Mouse (Mus musculus) embryo, embryonic 10.5 days (tissue): ENCODE data around the gene Hist1h3f.
"Not testable (repeated sequence)": the region's sequence is repeated elsewhere in the genome, so short reads cannot be mapped to it uniquely, and the experiment has no call there.

Experiments
- DNase-seq: peaks from one replicate; pipeline ENCODE4 v3.0.0-alpha.2; 2015; ENCODE audit warnings: low spot score

The Hist1h3f gene

DNA sequence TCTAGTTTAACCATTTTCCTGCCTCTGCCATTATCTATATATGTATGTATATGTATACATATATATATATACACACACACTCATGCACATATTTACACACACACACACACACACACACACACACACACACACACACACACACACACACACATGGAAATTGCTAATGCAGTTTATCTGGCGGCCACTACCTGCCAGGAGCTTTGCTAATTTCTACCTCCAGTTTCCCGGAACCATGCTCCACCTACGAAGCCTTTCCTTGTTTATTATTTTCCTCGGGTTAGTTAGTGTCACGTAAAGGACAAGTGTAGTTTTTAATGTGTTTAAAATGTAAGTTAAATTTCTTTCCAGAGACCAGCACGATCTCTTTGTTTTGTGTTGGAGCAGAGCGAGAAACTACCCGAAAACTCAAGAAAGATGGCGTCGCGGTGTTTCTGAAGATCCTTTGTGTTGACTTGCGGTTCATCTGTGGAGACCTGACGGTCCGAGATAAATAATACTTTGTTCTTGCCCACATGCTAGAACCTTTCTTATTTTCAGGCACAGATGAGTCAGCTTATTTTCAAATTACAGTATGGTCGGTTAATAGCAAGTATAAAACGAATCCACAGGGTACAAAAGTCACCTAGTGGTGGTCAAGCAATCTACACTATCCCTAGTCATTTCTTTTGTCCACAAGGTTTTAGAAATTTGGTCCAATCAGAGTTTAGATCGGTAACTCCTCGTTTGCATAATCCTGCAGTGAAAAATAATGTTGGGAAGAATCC lies 19.0 kb downstream of the Hist1h3f start:
- peak; percentile 85 for DNase-seq

DNA sequence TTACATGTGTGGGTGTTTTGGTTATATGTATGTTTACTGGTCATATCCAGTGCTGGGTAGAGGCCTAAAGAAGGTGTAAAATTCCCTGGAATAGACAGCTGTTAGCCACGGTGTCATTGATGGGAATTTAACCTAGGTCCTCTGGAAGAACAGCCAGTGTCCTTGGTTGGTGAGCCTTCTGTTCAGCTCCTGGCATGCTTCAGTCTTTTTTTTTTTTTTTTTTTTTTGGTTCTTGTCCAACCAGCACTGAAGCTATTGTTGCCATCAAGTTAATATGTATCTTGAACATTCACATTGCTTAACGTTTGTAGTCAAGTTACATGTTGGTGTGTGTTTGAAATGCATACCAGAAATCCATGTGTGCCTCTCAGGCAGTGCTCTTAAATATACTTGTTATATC lies 20.6 kb downstream of the Hist1h3f start:
- no peak for DNase-seq

DNA sequence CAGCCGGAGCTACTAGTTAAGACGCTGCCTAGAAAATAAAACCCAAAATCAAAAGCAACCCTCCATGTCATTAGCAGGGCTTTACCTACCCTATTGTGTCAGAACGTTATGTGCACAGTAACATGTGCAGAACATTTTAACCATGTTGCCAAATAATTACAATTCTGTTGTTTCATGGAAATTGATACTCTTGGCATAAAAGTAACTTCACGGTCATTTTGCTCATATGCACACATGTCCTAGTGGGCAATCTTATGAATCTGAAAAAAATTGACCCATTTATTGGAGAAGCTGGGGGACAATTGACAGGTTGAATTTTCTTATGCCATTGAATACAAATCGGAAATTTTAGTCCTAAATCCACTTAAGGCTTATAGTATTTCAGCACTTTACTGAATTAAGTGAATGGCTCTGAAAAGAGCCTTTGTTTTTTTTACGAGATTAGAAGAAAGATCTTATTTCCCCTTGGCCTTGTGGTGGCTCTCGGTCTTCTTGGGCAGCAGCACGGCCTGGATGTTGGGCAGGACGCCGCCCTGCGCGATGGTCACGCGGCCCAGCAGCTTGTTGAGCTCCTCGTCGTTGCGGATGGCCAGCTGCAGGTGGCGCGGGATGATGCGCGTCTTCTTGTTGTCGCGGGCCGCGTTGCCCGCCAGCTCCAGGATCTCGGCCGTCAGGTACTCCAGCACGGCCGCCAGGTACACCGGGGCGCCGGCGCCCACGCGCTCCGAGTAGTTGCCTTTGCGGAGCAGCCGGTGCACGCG lies 26.6 kb downstream of the Hist1h3f start:
- peak; percentile 78 for DNase-seq

DNA sequence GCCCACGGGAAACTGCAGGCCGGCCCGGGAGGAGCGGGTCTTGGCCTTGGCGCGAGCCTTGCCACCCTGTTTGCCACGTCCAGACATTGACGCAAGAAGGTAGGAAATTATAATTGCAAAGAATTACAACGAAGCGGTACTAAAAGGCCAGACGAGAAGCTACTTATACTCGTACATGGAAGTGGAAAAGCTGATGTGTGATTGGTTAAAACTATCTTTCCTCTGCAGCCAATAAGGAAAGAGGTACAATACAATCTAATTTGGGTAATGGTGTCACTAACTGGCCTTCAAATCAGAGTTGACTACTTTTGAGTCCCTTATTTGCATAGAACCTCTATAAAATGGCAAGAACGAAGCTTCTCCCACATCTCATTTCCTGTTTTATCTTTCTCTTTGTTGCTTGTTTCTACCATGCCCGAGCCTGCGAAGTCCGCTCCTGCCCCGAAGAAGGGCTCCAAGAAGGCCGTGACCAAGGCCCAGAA lies 27.2 kb downstream of the Hist1h3f start, which contains the start of the genes Hist1h2ae and Hist1h2bg:
Gene Hist1h2ae (minus strand): TSS at position 199 of the 482 bp plus-strand sequence.
Gene Hist1h2bg (plus strand): TSS at position 375 of the 482 bp plus-strand sequence.
- DNase-seq, result peak; percentile 96

DNA sequence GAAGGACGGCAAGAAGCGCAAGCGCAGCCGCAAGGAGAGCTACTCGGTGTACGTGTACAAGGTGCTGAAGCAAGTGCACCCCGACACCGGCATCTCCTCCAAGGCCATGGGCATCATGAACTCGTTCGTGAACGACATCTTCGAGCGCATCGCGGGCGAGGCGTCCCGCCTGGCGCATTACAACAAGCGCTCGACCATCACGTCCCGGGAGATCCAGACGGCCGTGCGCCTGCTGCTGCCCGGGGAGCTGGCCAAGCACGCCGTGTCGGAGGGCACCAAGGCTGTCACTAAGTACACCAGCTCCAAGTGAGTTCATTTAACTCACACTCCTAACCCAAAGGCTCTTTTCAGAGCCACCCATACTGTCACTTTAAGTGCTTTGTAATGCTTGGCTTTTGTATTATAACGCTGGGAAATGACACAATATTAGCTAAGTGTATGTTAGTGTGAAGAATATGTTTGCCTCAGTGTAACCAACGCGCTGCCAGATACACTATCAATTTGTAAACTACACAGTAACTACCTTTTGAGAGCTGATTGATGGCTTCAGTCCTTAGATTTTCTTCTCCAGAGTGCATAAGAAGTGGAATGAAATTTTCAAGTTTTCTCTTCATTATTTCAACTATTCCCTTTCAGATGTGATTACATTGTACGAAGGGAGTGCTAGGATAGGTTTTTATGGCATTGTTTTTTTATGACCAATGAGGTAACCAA lies 27.8 kb downstream of the Hist1h3f start:
- DNase-seq, result peak; percentile 82

DNA sequence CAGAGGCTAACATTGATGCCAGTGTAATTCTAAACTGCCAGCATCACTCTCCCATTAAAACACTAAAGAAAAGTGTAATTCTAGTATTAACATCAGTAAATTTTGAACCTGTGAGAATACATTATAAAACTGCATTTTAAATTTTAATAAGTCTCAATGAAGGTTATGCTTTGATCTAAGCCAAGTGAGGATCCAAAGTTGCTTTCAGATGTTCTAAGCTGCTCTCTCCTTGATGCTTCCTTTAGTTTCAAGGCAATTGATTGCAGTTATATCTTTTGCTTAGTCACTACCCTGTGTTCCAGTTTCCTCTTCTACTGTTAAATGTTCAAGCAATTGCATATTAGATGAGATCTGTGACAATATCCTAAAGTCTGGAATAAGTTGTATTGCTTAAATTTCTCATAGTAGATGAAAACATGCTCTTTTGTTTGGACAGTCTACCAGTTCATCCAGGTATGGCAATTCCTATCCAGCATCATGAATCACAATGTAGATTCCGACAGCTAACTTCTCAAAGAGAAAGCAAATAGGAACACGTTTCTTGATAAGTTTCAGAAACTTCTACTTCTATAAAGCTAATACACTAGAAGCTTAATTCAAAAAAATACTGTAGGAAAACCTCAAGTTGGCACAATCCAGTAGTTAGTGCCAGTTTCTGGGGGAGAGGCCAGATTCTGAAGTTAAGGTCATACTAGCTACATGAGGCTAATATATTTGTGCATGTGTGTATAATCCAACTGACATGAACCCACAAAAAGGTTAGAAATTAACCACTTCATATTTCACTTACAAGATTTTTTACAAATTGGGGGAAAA lies 28.6 kb downstream of the Hist1h3f start:
- DNase-seq, result peak; percentile 72

DNA sequence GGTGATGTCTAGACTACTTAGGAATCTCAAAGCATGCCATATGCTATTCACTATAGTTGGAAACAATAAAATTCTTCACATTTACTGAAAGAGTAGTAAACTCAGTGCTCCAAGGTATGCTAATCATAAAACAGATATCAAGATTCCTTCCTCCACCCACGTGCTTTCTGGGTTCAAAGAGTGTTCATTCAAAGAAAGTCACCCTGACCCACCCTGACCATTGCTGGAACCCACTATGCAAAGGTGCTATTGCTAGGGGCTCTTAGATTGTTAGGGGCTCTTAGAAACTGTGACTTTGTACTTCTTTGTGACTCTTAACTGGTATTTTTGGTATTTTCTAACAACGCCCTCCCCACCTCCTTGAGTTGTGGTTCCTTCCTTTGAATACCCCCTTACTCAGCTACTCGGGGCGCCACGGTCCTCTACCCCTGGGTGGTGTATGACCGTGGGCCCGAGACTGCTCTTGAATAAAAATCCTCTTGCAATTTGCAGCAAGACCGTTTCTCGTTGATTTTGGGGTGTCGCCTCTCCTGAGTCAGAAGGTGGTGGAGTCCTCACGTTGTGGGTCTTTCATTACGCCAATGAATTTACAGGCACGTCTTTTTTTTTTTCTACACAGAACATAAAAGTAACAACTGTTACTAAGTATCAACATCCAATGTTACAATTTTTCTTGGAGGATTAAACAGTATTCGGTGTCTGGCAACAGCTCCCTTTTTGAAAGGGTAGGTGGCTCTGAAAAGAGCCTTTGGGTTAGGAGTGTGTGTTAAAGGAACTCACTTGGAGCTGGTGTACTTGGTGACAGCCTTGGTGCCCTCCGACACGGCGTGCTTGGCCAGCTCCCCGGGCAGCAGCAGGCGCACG lies 29.4 kb downstream of the Hist1h3f start:
- peak; percentile 50 for DNase-seq

DNA sequence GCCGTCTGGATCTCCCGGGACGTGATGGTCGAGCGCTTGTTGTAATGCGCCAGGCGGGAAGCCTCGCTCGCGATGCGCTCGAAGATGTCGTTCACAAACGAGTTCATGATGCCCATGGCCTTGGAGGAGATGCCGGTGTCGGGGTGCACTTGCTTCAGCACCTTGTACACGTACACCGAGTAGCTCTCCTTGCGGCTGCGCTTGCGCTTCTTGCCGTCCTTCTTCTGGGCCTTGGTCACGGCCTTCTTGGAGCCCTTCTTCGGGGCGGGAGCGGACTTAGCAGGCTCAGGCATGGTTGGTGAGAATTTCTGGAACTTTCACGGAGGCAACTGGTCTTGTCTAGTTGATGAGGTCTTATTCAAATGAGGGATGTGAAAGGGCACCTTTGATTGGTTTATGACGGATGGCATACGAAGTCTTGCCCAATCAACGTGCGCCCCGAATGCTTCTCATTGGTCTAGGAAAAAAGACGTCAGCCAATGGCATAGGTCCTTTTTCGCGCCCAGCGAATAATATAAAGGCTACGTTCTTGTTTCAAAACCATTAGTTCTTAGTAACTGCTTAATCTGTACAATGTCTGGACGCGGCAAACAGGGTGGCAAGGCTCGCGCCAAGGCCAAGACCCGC lies 30.2 kb downstream of the Hist1h3f start, which contains the start of the genes Hist1h2bf and Hist1h2ad:
Gene Hist1h2bf (minus strand): TSS at position 299 of the 627 bp plus-strand sequence.
Gene Hist1h2ad (plus strand): TSS at position 484 of the 627 bp plus-strand sequence.
- DNase-seq, result peak; percentile 99

DNA sequence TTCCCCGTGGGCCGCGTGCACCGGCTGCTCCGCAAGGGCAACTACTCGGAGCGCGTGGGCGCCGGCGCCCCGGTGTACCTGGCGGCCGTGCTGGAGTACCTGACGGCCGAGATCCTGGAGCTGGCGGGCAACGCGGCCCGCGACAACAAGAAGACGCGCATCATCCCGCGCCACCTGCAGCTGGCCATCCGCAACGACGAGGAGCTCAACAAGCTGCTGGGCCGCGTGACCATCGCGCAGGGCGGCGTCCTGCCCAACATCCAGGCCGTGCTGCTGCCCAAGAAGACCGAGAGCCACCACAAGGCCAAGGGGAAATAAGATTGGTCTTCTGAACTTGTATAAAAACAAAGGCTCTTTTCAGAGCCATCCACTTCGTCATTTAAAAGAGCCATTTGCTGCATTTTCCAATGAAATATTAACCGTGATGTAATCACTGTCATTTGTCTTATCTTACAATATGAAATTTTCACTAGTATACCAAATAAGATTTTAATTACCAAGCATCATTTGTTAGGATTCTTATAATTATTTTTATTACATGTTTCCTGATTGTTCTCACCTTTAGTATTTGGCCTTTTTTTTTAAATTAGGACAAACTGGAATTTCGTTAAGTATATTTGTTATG lies 30.8 kb downstream of the Hist1h3f start:
- peak; percentile 67 for DNase-seq

DNA sequence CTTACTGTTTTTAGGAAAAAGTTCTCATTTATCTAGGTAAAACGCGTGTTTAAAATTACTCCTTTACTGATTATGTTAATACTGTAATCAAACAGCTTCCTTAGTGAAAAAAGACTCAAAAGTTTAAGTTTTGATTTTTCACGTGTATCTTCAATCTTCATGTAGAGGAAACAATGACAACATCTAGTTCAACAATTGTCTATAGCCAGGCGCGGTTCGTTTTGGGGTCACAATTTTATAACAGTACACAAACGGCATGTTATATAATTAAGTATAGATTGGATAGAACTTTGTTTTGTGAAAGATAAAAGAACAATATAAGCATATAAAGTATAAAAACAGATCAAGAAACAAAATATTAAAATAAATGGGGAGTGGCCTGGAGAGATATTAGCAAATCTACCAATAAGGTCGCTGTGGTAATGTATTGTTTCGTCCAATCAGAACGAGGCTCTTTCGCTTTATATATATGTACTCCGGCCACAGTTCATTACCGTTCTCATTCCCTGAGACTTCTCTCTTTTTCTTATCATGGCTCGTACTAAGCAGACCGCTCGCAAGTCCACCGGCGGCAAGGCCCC lies 31.5 kb downstream of the Hist1h3f start, which contains the start of gene Hist1h3d:
Gene Hist1h3d (plus strand): TSS at position 493 of the 581 bp plus-strand sequence.
- peak; percentile 94 for DNase-seq

DNA sequence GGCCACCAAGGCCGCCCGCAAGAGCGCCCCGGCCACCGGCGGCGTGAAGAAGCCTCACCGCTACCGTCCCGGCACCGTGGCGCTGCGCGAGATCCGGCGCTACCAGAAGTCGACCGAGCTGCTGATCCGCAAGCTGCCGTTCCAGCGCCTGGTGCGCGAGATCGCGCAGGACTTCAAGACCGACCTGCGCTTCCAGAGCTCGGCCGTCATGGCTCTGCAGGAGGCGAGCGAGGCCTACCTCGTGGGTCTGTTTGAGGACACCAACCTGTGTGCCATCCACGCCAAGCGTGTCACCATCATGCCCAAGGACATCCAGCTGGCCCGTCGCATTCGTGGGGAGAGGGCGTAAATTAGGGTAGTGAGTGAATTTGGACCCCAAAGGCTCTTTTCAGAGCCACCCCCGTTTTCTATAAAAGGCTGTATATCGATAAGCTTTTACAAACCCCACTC lies 32.0 kb downstream of the Hist1h3f start:
- DNase-seq, result not testable (repeated sequence)

DNA sequence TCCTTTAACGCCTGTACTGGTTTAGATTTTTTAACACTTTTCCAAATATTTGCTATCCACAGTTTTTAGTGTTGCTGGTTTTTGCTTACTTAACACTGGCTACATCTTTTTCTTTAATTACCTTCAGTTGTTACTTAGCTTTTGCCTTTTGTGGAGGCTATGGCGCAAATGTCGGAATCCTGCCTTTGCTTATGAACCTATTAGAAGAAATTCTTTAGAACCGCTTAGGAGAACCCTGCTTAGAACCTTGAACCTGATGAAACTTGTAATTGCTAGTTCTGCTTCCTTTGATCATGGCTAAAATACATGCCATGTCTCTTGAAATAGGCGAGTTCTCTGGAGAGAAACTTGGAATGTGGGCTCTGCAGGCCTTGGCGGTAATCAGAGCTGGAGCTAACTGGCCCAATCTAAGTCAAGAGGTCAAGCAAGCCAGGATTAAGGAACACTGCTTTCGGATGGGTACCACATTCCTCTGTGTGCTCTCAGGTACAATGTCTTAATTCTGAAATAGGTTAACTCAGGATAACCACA lies 32.6 kb downstream of the Hist1h3f start:
- peak; percentile 79 for DNase-seq

DNA sequence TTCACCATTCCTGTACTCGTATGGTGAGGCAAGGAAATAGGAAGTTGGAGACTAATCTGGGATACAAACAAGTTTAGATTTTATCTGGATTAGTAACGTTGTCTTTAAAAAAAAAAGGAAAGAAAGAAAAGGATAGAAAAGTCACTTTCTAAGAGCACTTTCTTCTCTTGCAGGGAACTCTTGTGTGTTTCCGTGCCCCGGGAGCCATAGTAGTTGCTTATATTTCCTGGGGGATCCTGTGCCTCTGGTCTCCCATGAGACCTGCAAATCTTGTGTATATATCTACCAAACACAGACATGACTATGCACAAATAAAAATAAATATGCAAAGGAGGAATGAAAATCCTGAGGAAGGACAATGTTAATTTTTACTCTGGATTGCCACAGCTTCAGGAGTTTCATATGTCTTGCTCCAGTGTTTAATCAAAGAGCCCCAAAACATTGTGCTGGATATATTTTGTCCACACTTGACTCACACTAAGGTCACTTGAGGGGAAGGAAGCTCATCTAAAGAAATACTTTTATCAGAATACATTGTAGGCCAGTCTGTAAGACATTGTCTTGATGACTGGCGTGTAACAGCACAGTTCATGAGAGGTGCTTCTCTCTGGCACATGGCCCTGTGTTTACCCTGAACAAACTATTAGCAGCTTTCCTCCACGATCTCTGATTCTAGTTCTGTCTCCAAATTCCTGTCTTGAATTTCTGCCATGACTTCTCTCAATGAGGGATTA lies 33.2 kb downstream of the Hist1h3f start:
- DNase-seq, result peak; percentile 57

DNA sequence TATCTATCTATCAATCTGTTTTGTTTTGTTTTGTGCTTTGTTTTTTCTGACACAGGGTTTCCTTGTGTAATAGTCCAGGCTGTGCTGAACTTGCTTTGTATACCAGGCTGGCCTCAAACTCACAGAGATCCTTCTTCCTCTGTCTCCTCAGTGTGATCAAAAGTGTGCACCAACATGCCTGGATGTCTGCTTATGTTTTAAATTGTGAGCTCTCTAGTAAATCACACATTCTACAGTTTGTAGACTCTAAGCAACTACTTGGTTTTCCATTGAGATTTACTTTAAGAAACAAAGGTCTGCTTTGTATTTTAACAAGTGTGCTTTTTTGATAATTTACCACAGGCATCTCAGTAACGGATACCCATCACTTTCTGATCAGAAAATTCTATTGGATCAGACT lies 34.0 kb downstream of the Hist1h3f start:
- peak; percentile 36 for DNase-seq

DNA sequence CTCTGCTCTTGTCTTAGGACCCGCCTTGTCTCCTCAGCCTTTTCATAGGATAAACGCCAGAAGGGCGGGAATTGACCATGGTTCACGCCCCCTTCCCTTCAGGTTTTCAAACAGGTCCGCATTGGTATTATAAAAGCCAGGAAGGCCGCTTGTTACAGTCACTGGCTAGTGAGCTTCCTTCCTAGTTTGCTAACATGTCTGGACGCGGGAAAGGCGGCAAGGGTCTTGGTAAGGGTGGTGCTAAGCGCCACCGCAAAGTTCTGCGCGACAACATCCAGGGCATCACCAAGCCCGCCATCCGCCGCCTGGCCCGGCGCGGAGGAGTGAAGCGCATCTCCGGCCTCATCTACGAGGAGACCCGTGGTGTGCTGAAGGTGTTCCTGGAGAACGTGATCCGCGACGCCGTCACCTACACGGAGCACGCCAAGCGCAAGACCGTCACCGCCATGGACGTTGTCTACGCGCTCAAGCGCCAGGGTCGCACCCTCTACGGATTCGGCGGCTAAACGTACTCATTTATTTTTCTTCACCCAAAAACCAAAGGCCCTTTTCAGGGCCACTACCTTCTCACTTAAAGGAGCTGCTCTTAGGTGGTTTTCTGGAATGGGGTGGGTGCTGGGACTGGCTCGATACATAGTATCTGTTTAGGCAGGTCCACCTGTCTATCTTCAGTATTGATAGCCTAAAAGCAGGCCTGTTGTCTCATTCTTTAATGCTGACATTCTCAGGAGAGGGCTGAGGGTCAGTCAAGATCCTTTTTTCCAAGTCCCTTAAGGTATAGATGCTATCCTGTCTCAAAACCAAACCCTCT lies 37.8 kb downstream of the Hist1h3f start, which contains the start of gene Hist1h4d:
Gene Hist1h4d (plus strand): TSS at position 191 of the 811 bp plus-strand sequence.
- peak; percentile 100 for DNase-seq

DNA sequence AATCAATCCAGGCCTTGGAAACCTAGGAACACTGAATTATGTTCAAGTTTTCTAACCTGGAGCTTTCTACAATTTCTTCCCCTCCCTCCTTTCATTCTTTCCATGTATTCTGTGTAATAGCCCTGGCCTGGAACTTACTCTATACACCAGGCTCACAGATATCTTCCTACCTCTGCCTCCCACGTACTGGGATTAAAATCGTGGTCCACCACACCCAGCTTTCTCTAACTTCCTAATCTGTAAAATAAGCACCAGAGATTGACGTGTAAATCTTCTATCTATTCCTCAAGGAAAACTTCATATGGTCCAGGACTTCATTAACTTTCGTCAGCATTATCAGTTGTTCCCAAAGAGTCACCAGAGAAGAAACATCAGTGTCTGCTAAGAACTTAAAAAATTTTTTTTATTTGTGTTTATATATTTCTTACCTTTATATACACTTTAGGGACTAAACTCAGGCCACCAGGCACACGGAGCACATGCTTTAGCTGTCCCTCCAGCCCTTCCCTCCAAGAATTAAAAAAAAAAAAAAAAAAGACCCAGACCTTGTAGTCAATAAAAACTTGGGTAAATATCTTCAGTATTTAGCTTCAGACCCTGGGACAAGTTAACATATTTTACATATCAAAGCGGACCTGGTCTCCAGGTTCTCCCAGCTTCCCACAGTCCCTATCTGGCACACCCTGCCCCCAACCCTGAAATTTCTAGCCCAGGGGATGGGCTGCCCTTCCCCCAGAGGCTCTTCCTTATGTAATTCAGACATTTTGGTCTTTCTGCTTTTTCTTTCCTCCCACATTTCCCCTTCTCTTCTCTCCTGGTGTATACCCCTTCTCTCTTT lies 38.6 kb downstream of the Hist1h3f start:
- DNase-seq, result peak; percentile 80
